Mouse (Mus musculus) right cerebral cortex, postnatal 36 days (tissue): ENCODE measurements around the gene Iqcj.
A peak's percentile ranks its signal among the peaks of the same experiment; 100 is the strongest.

ENCODE experiments used
- DNase-seq, 2 experiments: peaks; one replicate each; pipeline ENCODE4 v3.0.0; 2022; ENCODE audit warnings: low spot score in 2 of 2, mixed read lengths in 1 of 2

Iqcj gene

GRCm38 (mm10) chr3:67892026-67892705 lies at the start of gene Iqcj, which contains the start of gene Iqschfp:
Gene Iqcj (plus strand): TSS chr3:67892220.
Gene Iqschfp (plus strand): TSS chr3:67892232.
- peak; percentile 11 to 12 for DNase-seq

- DNase-seq = no peak
Observed at GRCm38 (mm10) chr3:67852397-67852796, 39.6 kb upstream of the Iqcj start.

GRCm38 (mm10) chr3:67861524-67861923 lies 30.5 kb upstream of the Iqcj start:
- DNase-seq = peak in 1 of 2 experiments; percentile 2

DNA sequence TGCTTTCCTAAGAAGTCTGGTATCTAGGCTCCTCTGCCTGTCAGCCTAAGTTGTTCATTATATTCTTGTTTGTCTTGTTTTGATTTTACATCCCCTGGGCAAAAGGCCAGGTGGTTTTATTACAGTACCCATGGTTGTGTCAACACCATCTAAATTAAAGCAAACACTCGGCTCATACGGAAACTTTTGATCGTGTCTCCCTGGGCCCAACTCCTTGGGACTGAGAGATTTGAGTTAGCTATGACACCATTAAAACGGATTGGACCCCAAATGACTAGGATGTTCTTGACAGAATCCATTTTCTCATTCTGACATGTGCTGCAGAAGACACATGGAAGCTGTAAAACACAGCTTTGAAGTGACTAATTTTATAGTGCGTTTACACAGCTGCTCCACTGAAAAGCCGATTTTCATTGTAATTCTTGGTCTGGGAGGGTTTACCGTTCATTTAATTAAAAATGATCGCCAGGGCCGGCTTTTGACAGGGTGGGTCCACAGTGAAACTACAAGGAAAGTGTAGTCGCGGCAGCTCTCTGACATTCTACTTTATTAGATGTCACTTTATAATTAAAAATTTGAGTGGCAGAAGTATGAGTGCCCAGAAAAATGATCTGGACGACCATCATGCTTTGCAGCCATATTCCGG lies 24.5 kb upstream of the Iqcj start:
- no peak for DNase-seq

DNA sequence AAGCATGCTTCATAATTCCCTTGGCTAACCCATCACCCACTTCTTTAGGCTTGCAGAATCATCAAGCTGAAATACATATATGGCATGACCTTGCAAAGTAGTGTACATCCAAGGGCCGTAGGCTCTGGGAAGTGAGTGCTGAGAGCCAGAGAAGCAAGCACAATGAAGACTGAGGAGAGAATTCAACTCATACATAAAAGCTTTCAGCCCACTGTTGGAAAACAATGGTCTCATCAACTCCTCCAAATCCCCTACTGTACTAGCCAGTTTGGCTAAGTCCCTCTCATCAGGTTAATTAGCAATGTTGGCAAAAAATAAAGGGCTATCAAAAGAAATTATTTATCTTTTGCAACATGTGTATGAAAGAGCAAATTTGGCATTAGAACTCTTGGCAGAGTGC lies 22.6 kb upstream of the Iqcj start:
- no peak for DNase-seq

DNA sequence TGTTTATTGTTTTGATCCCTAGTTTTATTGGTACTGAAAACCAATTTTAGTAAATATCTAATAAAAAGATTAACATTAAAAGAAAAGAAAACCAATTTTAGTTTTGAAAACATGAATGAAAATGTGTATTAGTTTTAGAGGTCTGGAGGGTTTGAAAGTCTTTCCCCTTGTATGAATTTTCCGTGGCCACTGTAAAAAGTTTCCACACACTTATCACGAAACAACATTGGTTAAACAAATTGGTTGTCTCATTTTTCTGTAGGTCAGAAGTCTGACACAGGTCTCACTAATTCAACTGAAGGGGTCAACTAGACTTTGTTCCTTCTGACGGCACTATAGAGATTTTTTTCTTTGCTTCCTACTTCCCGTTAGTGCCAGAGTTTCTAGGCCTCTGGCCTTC lies 14.8 kb upstream of the Iqcj start:
- DNase-seq = no peak

DNA sequence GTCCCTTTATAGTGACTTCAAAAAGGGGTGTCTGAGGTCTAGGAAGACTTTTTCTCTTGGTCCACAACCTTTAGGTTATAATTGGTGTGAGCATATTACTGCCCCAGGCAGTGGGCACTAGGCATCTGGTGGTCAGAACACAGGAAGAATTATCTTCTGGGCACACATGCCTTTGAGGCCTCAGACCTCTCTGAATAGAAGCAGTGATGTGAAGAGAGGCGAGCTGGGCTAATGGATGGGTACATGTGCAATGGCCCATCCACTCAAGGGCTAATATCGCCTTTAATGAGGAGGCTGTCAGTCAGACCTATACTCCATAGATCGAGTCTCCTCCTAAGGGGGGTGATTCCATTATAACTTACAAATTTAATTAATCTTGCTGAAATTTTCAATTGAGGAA lies 7.7 kb upstream of the Iqcj start:
- no peak for DNase-seq

DNA sequence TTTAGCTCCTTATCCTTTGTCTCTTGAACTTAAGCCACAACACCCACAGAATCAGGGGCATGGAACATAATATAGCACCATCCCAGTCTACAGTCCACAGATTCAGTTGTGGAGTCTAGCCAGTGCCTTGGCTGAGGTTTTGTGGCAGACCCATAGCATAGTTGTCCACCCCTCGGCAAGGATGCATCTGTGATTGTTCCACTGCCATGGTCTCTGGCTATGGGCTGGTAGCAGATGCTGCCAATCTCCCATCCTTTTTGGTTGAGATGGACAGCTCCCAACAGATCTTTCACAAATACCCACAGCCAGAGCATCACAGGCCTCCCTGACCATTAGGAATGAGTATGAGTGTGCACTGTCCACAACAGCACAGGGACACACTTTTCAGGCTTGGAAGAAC lies 5.8 kb upstream of the Iqcj start:
- no peak for DNase-seq

- DNase-seq = no peak
Observed at GRCm38 (mm10) chr3:67887251-67887650, 4.8 kb upstream of the Iqcj start.

GRCm38 (mm10) chr3:67892768-67893167 lies 748 bp downstream of the Iqcj start:
- DNase-seq = peak in 1 of 2 experiments; percentile 10

GRCm38 (mm10) chr3:67902517-67902916 lies 10.5 kb downstream of the Iqcj start:
- DNase-seq = no peak

GRCm38 (mm10) chr3:67908586-67908985 lies 16.6 kb downstream of the Iqcj start:
- peak in 1 of 2 experiments; percentile 18 for DNase-seq

- no peak for DNase-seq
Observed at GRCm38 (mm10) chr3:67918098-67918497, 26.1 kb downstream of the Iqcj start.

DNA sequence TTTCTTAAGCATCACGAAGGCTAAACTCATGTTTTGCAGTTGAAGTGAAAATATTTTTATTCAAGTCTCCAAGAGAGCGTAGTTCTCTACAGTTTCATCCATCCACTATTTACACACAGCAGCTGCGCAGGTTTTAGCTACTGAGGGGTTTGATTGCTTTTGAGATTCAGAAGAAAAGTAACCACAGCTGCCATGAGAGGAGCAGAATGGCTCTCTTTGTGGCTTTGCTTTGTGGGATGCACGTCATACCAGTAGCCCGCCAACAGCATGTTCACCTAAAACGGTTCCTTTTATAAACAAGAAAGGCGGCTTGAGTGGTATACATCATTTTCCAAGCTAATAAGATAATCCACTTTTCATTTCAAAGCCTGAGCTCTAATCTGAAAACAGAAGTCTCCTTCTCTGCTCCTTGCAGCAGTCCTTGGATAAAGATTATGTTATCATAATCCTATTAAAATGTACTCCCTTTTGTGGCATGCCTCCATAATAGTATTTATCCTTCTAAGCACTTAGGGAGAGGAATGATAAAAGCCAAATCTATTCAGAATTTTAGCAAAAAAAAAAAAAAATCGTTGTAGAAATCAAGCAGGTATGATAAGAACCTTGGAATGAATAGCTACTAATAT lies 26.7 kb downstream of the Iqcj start:
- DNase-seq = no peak

GRCm38 (mm10) chr3:67923095-67923494 lies 31.1 kb downstream of the Iqcj start:
- peak in 1 of 2 experiments; percentile 18 for DNase-seq

DNA sequence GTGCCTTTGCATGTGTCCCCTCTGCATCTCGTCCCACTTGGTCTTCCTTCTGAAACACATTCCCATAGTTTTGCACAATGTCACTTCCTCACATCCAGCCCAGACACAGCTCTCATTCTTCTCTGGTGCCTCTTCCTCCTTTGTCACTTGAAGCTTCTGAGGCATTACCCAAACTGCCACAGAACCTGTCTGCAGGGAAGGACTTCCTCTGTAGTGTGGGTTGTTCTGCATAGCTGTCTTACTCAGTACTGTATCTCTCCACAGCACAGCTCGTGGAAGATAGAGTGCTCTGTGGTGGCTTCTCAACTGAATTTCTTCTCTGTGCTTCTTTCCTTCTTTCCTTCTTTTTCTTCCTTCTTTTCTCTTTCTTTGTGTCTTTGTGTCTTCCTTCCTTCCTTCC lies 33.4 kb downstream of the Iqcj start:
- DNase-seq = no peak

GRCm38 (mm10) chr3:67930424-67931133 lies 38.6 kb downstream of the Iqcj start:
- no peak for DNase-seq

- no peak for DNase-seq
Observed at GRCm38 (mm10) chr3:67931181-67931580, 39.2 kb downstream of the Iqcj start.

GRCm38 (mm10) chr3:67931914-67932313 lies 39.9 kb downstream of the Iqcj start:
- DNase-seq = no peak

DNA sequence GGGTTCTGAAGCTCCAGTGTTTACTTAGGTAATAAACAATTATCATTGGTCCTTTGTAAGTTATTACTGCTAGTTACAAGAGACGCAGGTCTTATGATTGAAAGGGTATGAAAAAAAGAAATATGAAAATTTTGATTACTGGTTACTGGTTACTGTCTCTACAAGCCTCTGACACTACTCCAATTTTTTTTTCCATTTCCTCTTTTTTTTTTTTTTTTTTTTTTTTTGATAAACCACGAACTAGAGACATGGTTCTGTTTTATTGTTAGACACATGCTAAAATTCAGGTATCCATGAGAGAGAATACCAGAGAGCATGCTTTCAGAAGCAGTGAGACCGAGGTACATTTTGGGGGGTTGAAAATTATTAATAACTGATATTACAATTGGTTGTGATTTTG lies 43.8 kb downstream of the Iqcj start:
- no peak for DNase-seq

- DNase-seq = no peak
Observed at GRCm38 (mm10) chr3:67947000-67947399, 55.0 kb downstream of the Iqcj start.

DNA sequence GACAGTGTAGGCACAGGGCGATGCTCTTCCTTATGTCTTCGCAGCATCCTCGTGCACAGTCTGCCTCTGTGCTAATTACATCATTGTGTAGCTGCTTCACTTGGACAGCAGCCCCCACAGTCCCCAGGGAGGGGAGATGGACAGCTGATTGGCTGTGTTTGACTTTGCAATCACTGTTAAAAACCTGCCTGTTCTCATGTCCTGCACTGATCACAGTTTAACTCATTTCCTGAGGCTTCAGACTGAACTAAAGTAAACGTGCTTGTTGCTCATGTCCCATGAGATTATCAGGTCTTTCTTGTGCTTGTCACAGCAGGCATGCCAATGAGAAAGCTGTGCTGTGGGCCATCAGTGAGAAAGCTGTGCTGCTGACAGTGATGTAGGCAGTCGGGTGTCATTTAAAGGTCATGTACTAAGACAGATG lies 60.5 kb downstream of the Iqcj start:
- no peak for DNase-seq
